Comparison of ENCODE assay signal across 8 mouse cellular contexts in genomic region chr2:30441518-30442497, GRCm38 (mm10). TPM values are rescaled to one million over a fixed set of nuclear protein-coding genes. Genes with fewer than 3 reads are reported as not detected.
A peak's percentile ranks its signal among the peaks of the same experiment; 100 is the strongest.
DNase-seq lines count a peak whose midpoint lies in the region; ATAC-seq lines count a peak whose summit lies in the region.

No protein-coding gene starts in this region.

- ATAC-seq in hindbrain, embryonic 14.5 days (ENCODE audit: low FRiP score), result peak; percentile 73

- peak overlapping the region; percentile 93 for H3K27ac ChIP-seq in hindbrain, embryonic 14.5 days

- H3K9ac ChIP-seq in hindbrain, embryonic 14.5 days, result peak overlapping the region; percentile 54

- peaks cover 35% of the 10 kb centered on the region for H3K4me1 ChIP-seq in hindbrain, embryonic 14.5 days (replicated peaks; ENCODE audit: control insufficient read depth, insufficient read depth, low read length)

- WGBS in hindbrain, embryonic 14.5 days, result 4% methylated on average over 15 of the region's 15 CpGs

- H3K4me2 ChIP-seq in hindbrain, embryonic 14.5 days (replicated peaks), result peak overlapping the region; percentile 34

- H3K9me3 ChIP-seq in hindbrain, embryonic 14.5 days (ENCODE audit: control insufficient read depth, low read length), result no peaks in the 10 kb centered on the region

- H3K4me3 ChIP-seq in hindbrain, embryonic 14.5 days (replicated peaks; ENCODE audit: low read length), result no peak overlapping the region; the same call in 1 of the 2 replicates

- peak; percentile 100 for DNase-seq in NIH3T3 (ENCODE audit: low read depth)
- DNase-seq in cerebellum, postnatal 10 days, result peak; percentile 72 to 76
- DNase-seq in frontal cortex, postnatal 36 days (ENCODE audit: low spot score in 2 of 2), result peak; percentile 60 to 67
- peak; percentile 85 for DNase-seq in hindbrain, embryonic 14.5 days (ENCODE audit: low spot score)
- peak; percentile 76 for DNase-seq in left cerebral cortex, adult 11 months (ENCODE audit: low spot score)
- DNase-seq in lung, postnatal 25 days (ENCODE audit: low spot score), result peak; percentile 89
- peak; percentile 40 for DNase-seq in retina, postnatal 7 days (ENCODE audit: low read depth, low spot score)
- DNase-seq in urinary bladder, postnatal 36 days (ENCODE audit: low spot score in 2 of 2), result peak; percentile 69 to 83

- peaks cover 56% of the 10 kb centered on the region for H3K36me3 ChIP-seq in hindbrain, embryonic 14.5 days (replicated peaks; ENCODE audit: control insufficient read depth, insufficient read depth)

- no peaks in the 10 kb centered on the region for H3K27me3 ChIP-seq in hindbrain, embryonic 14.5 days (ENCODE audit: control insufficient read depth, insufficient read depth, low read length)

RNA-seq across cellular contexts. Expression of gene Ptpa, which starts 26.0 kb away (rescaled TPM):
- 71.7 and 79.8 TPM in 2 replicates for polyA plus RNA-seq in hindbrain, embryonic 14.5 days (2014; fragmentation: Nextera tagmentation; extraction: Ambion mirVana)

RNA-seq across cellular contexts. Expression of gene Crat, which starts 26.2 kb away (rescaled TPM):
- polyA plus RNA-seq in hindbrain, embryonic 14.5 days (2014; fragmentation: Nextera tagmentation; extraction: Ambion mirVana), result 30.3 and 32.0 TPM in 2 replicates

RNA-seq across cellular contexts. Expression of gene Ier5l, which starts 32.2 kb away (rescaled TPM):
- 2.4 and 2.7 TPM in 2 replicates for polyA plus RNA-seq in hindbrain, embryonic 14.5 days (2014; fragmentation: Nextera tagmentation; extraction: Ambion mirVana)

RNA-seq across cellular contexts. Expression of gene Dolpp1, which starts 49.8 kb away (rescaled TPM):
- 51.6 and 54.2 TPM in 2 replicates for polyA plus RNA-seq in hindbrain, embryonic 14.5 days (2014; fragmentation: Nextera tagmentation; extraction: Ambion mirVana)

Comparison
In these comparisons a context has a peak if more than half of its experiments do, and no peak if none do; other contexts are left out.
1. DNase-seq: peak in every context shown above with its lines; median percentile 100 in NIH3T3; 89 in lung, postnatal 25 days; 85 in hindbrain, embryonic 14.5 days; 76 in left cerebral cortex, adult 11 months; 76 in urinary bladder, postnatal 36 days; 74 in cerebellum, postnatal 10 days; 64 in frontal cortex, postnatal 36 days; 40 in retina, postnatal 7 days.